Mouse (Mus musculus): ENCODE measurements around the gene Neb. TPM values are rescaled to one million over a fixed set of nuclear protein-coding genes. Genes with fewer than 3 reads are reported as not detected.

Neb gene
- polyA plus RNA-seq, 1 experiment from 2014 or later: 3.3 TPM

DNA sequence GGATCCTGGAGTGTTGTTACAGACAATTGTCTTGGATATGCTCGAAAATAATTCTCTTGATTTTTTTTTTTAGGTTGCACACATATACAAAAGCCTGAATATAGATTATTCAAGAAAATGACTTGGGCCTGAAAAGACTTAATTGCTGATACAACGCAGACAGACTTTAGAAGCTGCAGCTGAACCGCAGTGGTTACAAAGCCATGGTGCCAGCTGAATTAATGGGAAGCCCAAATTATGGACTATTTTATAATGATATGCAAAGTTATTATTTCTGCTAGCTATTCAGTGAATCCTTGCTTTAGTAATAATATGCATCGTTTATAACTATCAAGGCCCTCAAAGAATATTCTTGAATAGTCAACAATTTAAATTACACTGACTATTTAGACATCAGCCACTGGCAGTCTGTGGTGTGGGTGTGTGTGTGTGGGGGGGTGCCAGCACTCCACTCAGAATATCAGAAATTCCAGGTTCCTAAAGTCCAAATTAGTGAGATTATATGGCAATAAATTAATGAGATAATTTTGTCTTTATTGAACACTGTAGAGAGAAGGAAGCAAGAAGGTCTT is 50.9 kb downstream of the Neb start:
- 78% methylated on average over 4 of the region's 4 CpGs for WGBS
- H3K27me3 ChIP-seq: no peaks in the 10 kb centered on the region
- H3K36me3 ChIP-seq: no peaks in the 10 kb centered on the region
- no peaks in the 10 kb centered on the region for H3K4me1 ChIP-seq
- no peak for ATAC-seq (ENCODE audit: low FRiP score)
- H3K9me3 ChIP-seq (replicated peaks): no peaks in the 10 kb centered on the region
- no peak overlapping the region for H3K27ac ChIP-seq
- H3K4me2 ChIP-seq (replicated peaks): no peak overlapping the region
- no peak overlapping the region for H3K9ac ChIP-seq
- no peak overlapping the region for H3K4me3 ChIP-seq

DNA sequence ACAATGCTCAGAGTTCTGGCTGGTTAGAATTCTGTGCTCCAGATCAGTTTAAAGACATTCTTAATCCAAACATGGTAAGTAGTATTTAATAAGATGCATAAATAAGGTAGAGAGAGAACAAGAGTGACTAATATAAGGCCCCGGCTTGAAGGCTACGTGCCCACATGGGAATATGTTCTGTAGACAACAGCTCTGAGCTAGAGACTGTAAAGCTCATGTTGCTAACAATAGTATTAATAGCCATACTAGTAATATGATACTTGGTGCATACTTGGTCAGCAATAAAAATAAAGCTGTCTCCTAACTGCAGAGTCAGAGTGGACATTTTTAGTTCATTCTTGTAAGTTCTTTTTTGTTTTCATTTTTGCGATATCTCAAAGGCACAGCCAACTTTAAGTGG is 56.4 kb downstream of the Neb start:
- ATAC-seq (ENCODE audit: low FRiP score): no peak

DNA sequence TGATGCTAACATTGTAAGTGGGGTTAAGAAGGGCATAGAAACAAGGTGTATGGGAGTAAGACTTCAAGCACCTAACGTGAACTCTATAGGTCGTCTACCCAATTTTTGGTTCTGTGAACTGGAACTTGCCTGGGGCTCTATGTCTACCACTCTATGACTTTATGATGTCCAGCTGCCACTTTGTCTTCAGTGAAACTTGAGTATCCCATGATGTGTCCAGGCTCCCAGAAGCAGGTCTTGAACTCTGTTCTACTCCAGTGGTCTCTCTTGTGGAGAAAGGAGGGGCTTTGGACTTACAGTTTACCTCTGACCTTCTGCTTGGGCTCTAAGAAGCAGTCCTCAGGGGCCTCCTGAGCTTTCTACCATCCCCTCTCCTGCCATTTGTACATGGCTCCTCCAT is 58.1 kb downstream of the Neb start:
- H3K4me3 ChIP-seq: no peak overlapping the region
- H3K4me2 ChIP-seq (replicated peaks): no peak overlapping the region
- no peaks in the 10 kb centered on the region for H3K36me3 ChIP-seq
- H3K9ac ChIP-seq: no peak overlapping the region
- no peaks in the 10 kb centered on the region for H3K9me3 ChIP-seq (replicated peaks)
- 96% methylated on average over 2 of the region's 2 CpGs for WGBS
- no peak for ATAC-seq (ENCODE audit: low FRiP score)
- no peaks in the 10 kb centered on the region for H3K27me3 ChIP-seq
- H3K27ac ChIP-seq: no peak overlapping the region
- H3K4me1 ChIP-seq: no peaks in the 10 kb centered on the region

More for the DNA sequence above, 56.4 kb downstream of the Neb start:
- Histone ChIP-seq H3K27me3 (no peaks in the 10 kb centered on the region), H3K4me2 (replicated peaks) (no peak overlapping the region), H3K4me1 (no peaks in the 10 kb centered on the region), H3K9ac (no peak overlapping the region), H3K27ac (no peak overlapping the region), H3K36me3 (no peaks in the 10 kb centered on the region), H3K9me3 (replicated peaks) (no peaks in the 10 kb centered on the region), H3K4me3 (no peak overlapping the region)
- 92% methylated on average over 3 of the region's 3 CpGs for WGBS

DNA sequence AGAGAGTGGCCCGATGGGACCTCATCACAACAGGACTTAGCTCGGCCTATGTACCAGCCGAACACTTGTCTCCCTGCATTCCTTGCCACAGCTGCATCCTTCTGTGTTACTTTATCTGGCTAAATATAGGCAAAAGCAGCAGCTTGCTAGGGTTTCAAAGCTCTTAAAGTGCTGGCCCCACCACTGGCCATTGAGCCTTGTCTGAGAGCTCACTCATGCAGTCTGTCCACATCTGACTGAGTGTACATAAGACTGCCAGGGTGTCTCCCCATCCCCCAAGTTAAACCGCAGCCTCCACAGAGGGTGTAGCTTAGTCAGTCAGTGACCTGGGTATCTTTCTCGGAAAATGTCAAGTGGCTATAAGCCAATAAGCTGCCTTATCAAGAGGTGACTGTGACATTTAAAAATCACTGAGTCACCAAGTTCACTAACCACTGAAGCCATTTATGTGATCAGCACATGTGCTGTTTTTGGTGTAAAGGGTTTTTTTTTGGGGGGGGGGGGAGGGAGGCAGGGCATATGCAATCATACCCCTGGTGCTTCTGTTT is 59.2 kb downstream of the Neb start:
- Histone ChIP-seq H3K27me3 (no peaks in the 10 kb centered on the region), H3K4me3 (no peak overlapping the region), H3K9ac (no peak overlapping the region), H3K9me3 (replicated peaks) (no peaks in the 10 kb centered on the region), H3K4me2 (replicated peaks) (no peak overlapping the region), H3K36me3 (no peaks in the 10 kb centered on the region), H3K27ac (no peak overlapping the region), H3K4me1 (no peaks in the 10 kb centered on the region)
- no peak for ATAC-seq (ENCODE audit: low FRiP score)
- WGBS: 66% methylated on average over 5 of the region's 5 CpGs

DNA sequence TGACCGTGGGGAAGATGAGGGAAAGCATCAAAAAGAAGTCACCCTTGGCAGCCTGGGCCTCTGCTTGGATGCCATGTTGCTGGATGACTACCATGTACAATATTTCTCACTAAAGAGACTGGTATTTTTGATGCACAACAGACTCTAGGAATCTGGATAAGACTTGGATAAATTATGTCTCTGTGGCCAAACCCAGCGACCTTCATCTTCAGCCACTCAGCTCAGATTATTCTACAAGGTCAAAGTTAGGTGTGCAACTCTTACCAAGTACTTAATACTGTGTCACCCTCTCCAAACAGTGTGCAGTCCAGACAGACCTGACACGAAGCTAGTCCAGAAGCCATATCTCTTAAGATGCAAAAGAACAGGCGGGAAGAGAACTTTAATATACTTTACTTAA is 60.8 kb downstream of the Neb start:
- Histone ChIP-seq H3K4me1 (no peaks in the 10 kb centered on the region), H3K4me3 (no peak overlapping the region), H3K4me2 (replicated peaks) (no peak overlapping the region), H3K9ac (no peak overlapping the region), H3K27ac (no peak overlapping the region), H3K27me3 (no peaks in the 10 kb centered on the region), H3K9me3 (replicated peaks) (no peaks in the 10 kb centered on the region), H3K36me3 (no peaks in the 10 kb centered on the region)
- 89% methylated on average over 4 of the region's 4 CpGs for WGBS
- ATAC-seq (ENCODE audit: low FRiP score): no peak

DNA sequence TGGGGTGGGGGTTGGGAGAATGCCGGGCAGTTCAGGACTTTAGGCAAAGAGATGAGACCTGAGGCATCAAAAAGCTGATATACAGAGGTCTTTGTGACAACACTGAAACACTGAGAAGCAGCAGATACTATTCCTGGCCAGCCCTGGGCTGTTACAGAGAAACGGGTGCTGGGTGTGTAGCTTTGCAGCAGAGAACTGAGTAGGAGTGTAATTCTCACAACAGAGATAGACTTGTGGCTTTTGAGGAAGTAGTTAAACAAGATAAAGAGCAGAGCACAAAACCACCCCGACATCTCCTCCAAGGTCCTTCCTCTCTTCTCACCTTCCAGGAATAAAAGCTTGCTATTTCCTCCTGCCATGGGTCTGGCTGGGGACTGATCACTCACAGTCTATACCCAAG is 62.5 kb downstream of the Neb start:
- ATAC-seq (ENCODE audit: low FRiP score): no peak
- H3K27me3 ChIP-seq: no peaks in the 10 kb centered on the region
- no peak overlapping the region for H3K27ac ChIP-seq
- 84% methylated on average over 3 of the region's 3 CpGs for WGBS
- H3K36me3 ChIP-seq: no peaks in the 10 kb centered on the region
- no peak overlapping the region for H3K9ac ChIP-seq
- no peak overlapping the region for H3K4me2 ChIP-seq (replicated peaks)
- H3K4me3 ChIP-seq: no peak overlapping the region
- no peaks in the 10 kb centered on the region for H3K4me1 ChIP-seq
- H3K9me3 ChIP-seq (replicated peaks): no peaks in the 10 kb centered on the region

DNA sequence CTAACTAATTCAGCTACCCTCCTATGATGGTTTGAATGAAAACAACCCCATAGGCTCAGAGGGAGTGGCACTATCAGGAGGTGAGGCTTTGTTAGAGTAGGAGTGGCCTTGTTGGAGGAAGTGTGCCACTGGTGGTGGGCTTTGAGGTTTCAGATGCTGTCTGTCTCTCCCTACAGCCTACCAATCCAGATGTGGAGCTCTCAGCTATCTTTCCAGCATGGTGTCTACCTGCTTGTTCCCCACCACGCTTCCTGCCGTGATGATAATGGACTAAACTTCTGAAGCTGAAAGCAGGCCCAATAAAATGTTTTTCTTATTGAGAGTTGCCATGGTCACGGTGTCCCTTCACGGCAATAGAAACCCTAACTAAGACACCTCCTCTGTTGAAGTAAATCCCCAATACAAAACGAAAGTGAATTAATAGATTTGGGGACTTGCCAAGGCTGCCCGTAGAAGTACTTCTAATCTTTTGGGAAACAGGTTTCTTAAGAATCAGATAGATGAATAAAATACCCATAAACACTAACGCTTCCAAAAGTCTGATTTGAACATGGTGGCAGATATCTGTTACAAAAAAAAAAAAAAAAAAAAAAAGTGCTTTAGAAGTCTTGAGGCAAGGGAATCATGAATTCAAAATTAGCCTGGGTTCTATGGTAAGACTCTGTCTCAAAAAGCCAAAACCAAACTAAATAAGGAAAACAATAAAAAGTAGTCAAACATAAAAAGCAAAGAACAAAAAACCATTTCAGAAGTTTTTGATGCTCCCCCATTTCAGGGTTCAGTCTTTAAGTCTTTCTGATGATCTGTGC is 63.1 kb downstream of the Neb start:
- H3K27ac ChIP-seq: no peak overlapping the region
- no peak overlapping the region for H3K4me2 ChIP-seq (replicated peaks)
- H3K4me3 ChIP-seq: no peak overlapping the region
- H3K27me3 ChIP-seq: no peaks in the 10 kb centered on the region
- no peaks in the 10 kb centered on the region for H3K36me3 ChIP-seq
- H3K9me3 ChIP-seq (replicated peaks): no peaks in the 10 kb centered on the region
- 91% methylated on average over 7 of the region's 7 CpGs for WGBS
- ATAC-seq (ENCODE audit: low FRiP score): no peak
- H3K9ac ChIP-seq: no peak overlapping the region
- H3K4me1 ChIP-seq: no peaks in the 10 kb centered on the region

DNA sequence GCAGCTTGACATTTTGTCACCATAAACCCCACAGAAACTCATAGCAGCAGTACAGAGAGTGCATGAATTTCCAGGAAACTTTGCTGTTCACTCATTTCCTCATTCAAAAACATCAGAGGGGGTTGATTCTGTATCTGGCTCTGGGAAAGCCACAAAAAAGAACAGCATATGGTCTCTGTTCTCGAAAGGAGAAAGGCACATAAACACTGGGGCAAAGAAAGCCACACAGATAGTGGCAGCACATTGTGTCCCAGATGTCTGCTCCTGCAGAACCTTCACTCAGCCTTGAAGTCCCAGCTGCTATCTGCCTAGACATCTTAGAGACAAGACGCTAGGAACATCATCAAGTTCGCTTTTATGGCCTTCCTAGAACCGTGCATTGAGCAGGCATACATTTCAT is 67.5 kb downstream of the Neb start:
- no peak for ATAC-seq (ENCODE audit: low FRiP score)
- no peak overlapping the region for H3K27ac ChIP-seq
- no peak overlapping the region for H3K9ac ChIP-seq
- H3K4me3 ChIP-seq: no peak overlapping the region
- no peaks in the 10 kb centered on the region for H3K4me1 ChIP-seq
- 90% methylated on average over 4 of the region's 4 CpGs for WGBS
- H3K27me3 ChIP-seq: no peaks in the 10 kb centered on the region
- H3K9me3 ChIP-seq (replicated peaks): no peaks in the 10 kb centered on the region
- no peak overlapping the region for H3K4me2 ChIP-seq (replicated peaks)
- no peaks in the 10 kb centered on the region for H3K36me3 ChIP-seq

DNA sequence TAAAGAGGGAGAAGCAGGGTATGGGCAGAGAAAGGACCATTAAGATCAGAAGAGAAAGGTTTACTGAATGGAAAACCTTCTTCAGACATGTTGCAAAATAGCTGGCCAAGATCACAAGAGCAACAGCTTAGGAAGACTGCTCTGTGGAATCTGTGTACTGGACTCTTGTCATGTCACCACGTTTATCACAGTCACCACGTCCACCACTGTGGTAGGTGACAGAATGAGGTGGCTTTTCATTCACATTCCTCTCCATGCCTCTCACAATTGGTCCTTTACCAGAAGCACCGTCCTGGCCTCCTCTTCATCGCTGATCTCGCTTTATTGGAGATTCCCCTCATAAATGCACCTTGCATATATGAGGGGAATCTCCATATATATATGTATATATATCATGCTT is 71.6 kb downstream of the Neb start:
- no peaks in the 10 kb centered on the region for H3K27me3 ChIP-seq
- no peak for ATAC-seq (ENCODE audit: low FRiP score)
- WGBS: 83% methylated on average over 5 of the region's 5 CpGs

DNA sequence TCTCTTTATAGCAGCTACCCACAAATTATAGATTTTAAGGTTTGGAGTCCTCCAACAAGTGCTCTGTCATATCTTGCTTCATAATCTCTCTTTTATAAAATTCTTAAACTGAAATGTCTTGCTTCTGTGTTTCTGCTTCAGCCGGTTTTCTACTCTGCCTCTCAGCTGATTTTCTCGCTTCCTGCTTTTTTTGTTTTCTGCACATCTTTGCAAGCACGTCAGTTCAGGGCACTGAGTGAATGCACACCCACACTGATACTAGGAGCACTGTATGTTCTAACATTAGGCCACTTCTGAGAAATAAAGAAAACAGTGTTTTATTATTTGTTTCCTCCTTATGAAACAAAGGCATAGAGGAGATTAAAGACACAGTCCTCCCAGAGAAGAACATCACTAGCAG is 73.7 kb downstream of the Neb start:
- H3K27ac ChIP-seq: no peak overlapping the region
- no peaks in the 10 kb centered on the region for H3K27me3 ChIP-seq
- no peak overlapping the region for H3K4me3 ChIP-seq
- no peak overlapping the region for H3K9ac ChIP-seq
- no peaks in the 10 kb centered on the region for H3K9me3 ChIP-seq (replicated peaks)
- no peaks in the 10 kb centered on the region for H3K36me3 ChIP-seq
- no peak for ATAC-seq (ENCODE audit: low FRiP score)
- no peaks in the 10 kb centered on the region for H3K4me1 ChIP-seq
- WGBS: 85% methylated on average over 3 of the region's 3 CpGs
- no peak overlapping the region for H3K4me2 ChIP-seq (replicated peaks)

More for the DNA sequence above, 71.6 kb downstream of the Neb start:
- H3K9me3 ChIP-seq (replicated peaks): no peaks in the 10 kb centered on the region
- no peaks in the 10 kb centered on the region for H3K4me1 ChIP-seq
- no peaks in the 10 kb centered on the region for H3K36me3 ChIP-seq
- no peak overlapping the region for H3K4me3 ChIP-seq
- no peak overlapping the region for H3K9ac ChIP-seq
- H3K27ac ChIP-seq: no peak overlapping the region
- H3K4me2 ChIP-seq (replicated peaks): no peak overlapping the region

DNA sequence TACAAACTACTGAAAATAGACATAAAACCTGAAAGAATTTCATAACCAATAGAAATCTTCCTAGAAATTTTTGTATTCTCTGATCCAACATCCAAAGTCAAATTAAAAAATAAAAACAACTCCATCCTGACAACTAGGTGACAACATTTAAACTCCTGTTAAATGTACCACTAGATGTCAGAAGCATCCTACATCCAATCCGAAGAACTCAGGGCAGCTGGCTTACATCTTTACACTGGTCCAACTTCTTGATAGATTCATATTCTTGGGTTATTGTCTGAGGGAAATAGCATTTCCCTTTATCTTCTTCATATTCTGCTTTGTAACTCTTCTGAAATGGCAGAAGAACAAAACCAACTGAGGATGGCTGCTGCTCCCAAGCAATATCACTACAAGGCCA is 74.9 kb downstream of the Neb start:
- Histone ChIP-seq H3K4me2 (replicated peaks) (no peak overlapping the region), H3K4me1 (no peaks in the 10 kb centered on the region), H3K9me3 (replicated peaks) (no peaks in the 10 kb centered on the region), H3K4me3 (no peak overlapping the region), H3K27ac (no peak overlapping the region), H3K9ac (no peak overlapping the region), H3K36me3 (no peaks in the 10 kb centered on the region), H3K27me3 (no peaks in the 10 kb centered on the region)
- no peak for ATAC-seq (ENCODE audit: low FRiP score)
- 84% methylated on average over 1 of the region's 1 CpGs for WGBS

DNA sequence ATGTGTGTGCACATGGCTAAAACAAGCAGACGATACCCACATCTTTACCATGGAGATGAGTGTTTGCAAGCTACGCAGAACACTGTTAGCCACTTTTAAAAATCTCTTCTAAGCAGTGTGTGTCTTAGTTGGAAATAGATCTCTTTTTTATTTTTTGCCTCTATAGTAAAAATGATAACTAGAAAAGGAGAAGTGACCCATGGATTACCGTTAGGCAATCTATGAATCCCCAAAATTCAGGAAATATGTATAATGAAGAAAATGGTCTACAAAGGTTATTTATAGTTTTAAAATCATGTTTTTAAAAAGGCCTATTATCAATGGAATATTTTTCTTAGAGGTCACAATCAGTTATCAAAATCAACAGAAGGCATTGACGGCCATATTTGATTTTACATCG is 80.3 kb downstream of the Neb start:
- Histone ChIP-seq H3K4me2 (replicated peaks) (no peak overlapping the region), H3K36me3 (no peaks in the 10 kb centered on the region), H3K4me1 (no peaks in the 10 kb centered on the region), H3K27ac (no peak overlapping the region), H3K27me3 (no peaks in the 10 kb centered on the region), H3K4me3 (no peak overlapping the region), H3K9me3 (replicated peaks) (no peaks in the 10 kb centered on the region), H3K9ac (no peak overlapping the region)
- no peak for ATAC-seq (ENCODE audit: low FRiP score)
- 97% methylated on average over 5 of the region's 5 CpGs for WGBS

DNA sequence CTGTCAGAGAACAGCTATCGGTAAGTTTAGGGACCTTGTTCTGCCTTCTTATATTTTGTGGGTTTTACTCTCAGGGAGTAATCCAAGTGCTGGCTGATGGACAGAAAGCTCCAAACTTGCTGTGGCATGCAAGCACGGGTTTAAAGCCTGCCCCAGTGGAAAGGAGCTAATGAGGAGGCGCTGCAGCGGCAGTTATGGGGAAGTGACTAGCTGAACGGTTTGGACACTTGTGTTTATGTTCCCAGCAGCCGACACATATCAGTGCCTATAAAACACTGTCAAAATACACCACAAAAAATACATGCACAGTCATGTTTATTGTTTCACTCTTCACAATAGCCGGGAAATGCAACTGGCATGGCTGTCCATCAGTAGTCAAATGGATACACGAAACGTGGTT is 81.5 kb downstream of the Neb start:
- Histone ChIP-seq H3K36me3 (no peaks in the 10 kb centered on the region), H3K27me3 (no peaks in the 10 kb centered on the region), H3K9ac (no peak overlapping the region), H3K4me1 (no peaks in the 10 kb centered on the region), H3K9me3 (replicated peaks) (no peaks in the 10 kb centered on the region), H3K4me2 (replicated peaks) (no peak overlapping the region), H3K4me3 (no peak overlapping the region), H3K27ac (no peak overlapping the region)
- no peak for ATAC-seq (ENCODE audit: low FRiP score)
- 83% methylated on average over 9 of the region's 9 CpGs for WGBS
